Mouse (Mus musculus) liver, embryonic 16.5 days (tissue): Measurements from ENCODE around the gene Ccdc115. TPM values are rescaled to one million over a fixed set of nuclear protein-coding genes. Genes with fewer than 3 reads are reported as not detected.

Source experiments
- ATAC-seq: fragments of 200-750 bp; cut with Nextera tagmentation; 2 replicates; pipeline ENCODE4 v1.8.0; 2017; ENCODE audit warnings: low read depth, mild to moderate bottlenecking, moderate number of reproducible peaks, moderate library complexity
- H3K27ac ChIP-seq: fragments of 300-500 bp; sonication (generic); 2 replicates; pipeline ENCODE4 v1.5.1; 2014; ENCODE audit warnings: mild to moderate bottlenecking, low read length
- H3K27me3 ChIP-seq: fragments of 300-500 bp; sonication (generic); 2 replicates; pipeline ENCODE4 v1.6.1; 2014; ENCODE audit warnings: low read depth, low read length, mixed read lengths; ENCODE audit not compliant: control insufficient read depth, insufficient read depth
- H3K36me3 ChIP-seq: fragments of 300-500 bp; sonication (generic); 2 replicates; pipeline ENCODE4 v1.6.1; 2014; ENCODE audit warnings: mild to moderate bottlenecking; ENCODE audit not compliant: control insufficient read depth, insufficient read depth
- H3K4me1 ChIP-seq: fragments of 300-500 bp; sonication (generic); 2 replicates; pipeline ENCODE4 v1.6.1; 2014; ENCODE audit warnings: low read depth, low read length, mixed read lengths; ENCODE audit not compliant: control insufficient read depth
- H3K4me2 ChIP-seq: fragments of 300-500 bp; sonication (generic); 2 replicates; pipeline ENCODE4 v1.6.1; 2014; ENCODE audit warnings: low read depth, low read length, mixed read lengths
- H3K4me3 ChIP-seq: fragments of 300-500 bp; sonication (generic); 2 replicates; pipeline ENCODE4 v1.5.1; 2014; ENCODE audit warnings: low read depth, mild to moderate bottlenecking, low read length
- H3K9ac ChIP-seq: fragments of 300-500 bp; sonication (generic); 2 replicates; pipeline ENCODE4 v1.6.1; 2014; ENCODE audit warnings: low read depth, low read length
- H3K9me3 ChIP-seq: fragments of 300-500 bp; sonication (generic); replicated peaks from 2 replicates; pipeline ENCODE4 v1.6.1; 2016; ENCODE audit warnings: low read length; ENCODE audit not compliant: control insufficient read depth
- WGBS: fragments of 180-500 bp; shearing (Covaris S2); extraction: QIAGEN DNeasy Blood & Tissue Kit; methylation state at CpG from one replicate; pipeline ENCODE4 v1.1.7; 2014; ENCODE audit not compliant: insufficient replicate concordance; 5-methylcytosine and 5-hydroxymethylcytosine counted together
- microRNA-seq: library from miRNA; unstranded; fragments of <30 nt; microRNA quantifications from one replicate; pipeline ENCODE4, GENCODE M21; 2016
- polyA plus RNA-seq: library from polyadenylated mRNA; unstranded; fragments of >200 nt; fragmentation: Nextera tagmentation; extraction: Ambion mirVana; gene quantifications from 2 replicates; pipeline ENCODE4 v1.2.1, GENCODE M21; 2015

The Ccdc115 gene
- polyA plus RNA-seq, 1 experiment from 2014 or later: 20.8 TPM

GRCm38 (mm10) chr1:34399182-34399953 is 40.1 kb downstream of the Ccdc115 start:
- Histone ChIP-seq H3K9me3 (no peaks in the 10 kb centered on the region), H3K4me3 (no peak overlapping the region), H3K27ac (no peak overlapping the region), H3K4me2 (no peak overlapping the region), H3K36me3 (no peaks in the 10 kb centered on the region), H3K4me1 (no peaks in the 10 kb centered on the region), H3K27me3 (no peaks in the 10 kb centered on the region), H3K9ac (no peak overlapping the region)
- WGBS: 44% methylated on average over 11 of the region's 11 CpGs
- no peak for ATAC-seq

- Histone ChIP-seq H3K36me3 (no peaks in the 10 kb centered on the region), H3K4me1 (no peaks in the 10 kb centered on the region)
- 73% methylated on average over 4 of the region's 4 CpGs for WGBS
Observed at GRCm38 (mm10) chr1:34396321-34396720, 43.2 kb downstream of the Ccdc115 start.

GRCm38 (mm10) chr1:34389234-34389891 is 50.1 kb downstream of the Ccdc115 start:
- no peak overlapping the region for H3K9ac ChIP-seq
- H3K4me3 ChIP-seq: no peak overlapping the region
- H3K27me3 ChIP-seq: no peaks in the 10 kb centered on the region
- no peak overlapping the region for H3K4me2 ChIP-seq
- no peaks in the 10 kb centered on the region for H3K9me3 ChIP-seq
- no peaks in the 10 kb centered on the region for H3K36me3 ChIP-seq
- ATAC-seq: peak; percentile 35; the same call in 1 of the 2 replicates
- H3K4me1 ChIP-seq: no peaks in the 10 kb centered on the region
- H3K27ac ChIP-seq: no peak overlapping the region
- WGBS: 53% methylated on average over 6 of the region's 6 CpGs

More at GRCm38 (mm10) chr1:34396321-34396720, 43.2 kb downstream of the Ccdc115 start:
- Histone ChIP-seq H3K9ac (no peak overlapping the region), H3K27me3 (no peaks in the 10 kb centered on the region), H3K9me3 (no peaks in the 10 kb centered on the region), H3K4me2 (no peak overlapping the region), H3K4me3 (no peak overlapping the region), H3K27ac (no peak overlapping the region)
- no peak for ATAC-seq

GRCm38 (mm10) chr1:34388849-34389233 is 50.6 kb downstream of the Ccdc115 start:
- WGBS: 67% methylated on average over 11 of the region's 11 CpGs
- Histone ChIP-seq H3K4me1 (no peaks in the 10 kb centered on the region), H3K9me3 (no peaks in the 10 kb centered on the region), H3K9ac (no peak overlapping the region), H3K27ac (no peak overlapping the region), H3K4me2 (no peak overlapping the region), H3K4me3 (no peak overlapping the region), H3K27me3 (no peaks in the 10 kb centered on the region), H3K36me3 (no peaks in the 10 kb centered on the region)
- no peak for ATAC-seq

- Histone ChIP-seq H3K4me1 (no peaks in the 10 kb centered on the region), H3K27ac (no peak overlapping the region), H3K27me3 (no peaks in the 10 kb centered on the region), H3K36me3 (no peaks in the 10 kb centered on the region), H3K4me2 (no peak overlapping the region), H3K9me3 (no peaks in the 10 kb centered on the region), H3K9ac (no peak overlapping the region), H3K4me3 (no peak overlapping the region)
- ATAC-seq: no peak
- WGBS: 66% methylated on average over 12 of the region's 12 CpGs
Observed at GRCm38 (mm10) chr1:34387346-34388327, 51.8 kb downstream of the Ccdc115 start.

Small RNA genes within 50 kb of the gene (microRNA-seq; reads per million reads assigned to microRNA genes)
- 11.6 reads per million, percentile 29 among the genes with 10 or more reads in this experiment for gene Mir5103

Other genes with a start within 250 kb of the Ccdc115 start
- 44.6 and 46.8 TPM in 2 replicates for gene Imp4, start 179 bp upstream of the Ccdc115 start, polyA plus RNA-seq
- gene Ptpn18, start 20.1 kb upstream of the Ccdc115 start, polyA plus RNA-seq: 16.7 and 19.2 TPM in 2 replicates
- gene Prss39, start 58.7 kb upstream of the Ccdc115 start, polyA plus RNA-seq: not detected in 2 replicates
- not detected in 2 replicates for gene Cfc1, start 96.0 kb upstream of the Ccdc115 start, polyA plus RNA-seq
- not detected in 2 replicates for gene Prss40, start 121.3 kb upstream of the Ccdc115 start, polyA plus RNA-seq
- gene Amer3, start 140.0 kb upstream of the Ccdc115 start, polyA plus RNA-seq: 0.01 TPM in 1 of 2 replicates, not detected in the other